Mouse (Mus musculus) heart, adult 2 months (tissue): ENCODE measurements around the gene Mvp.
A peak's percentile ranks its signal among the peaks of the same experiment; 100 is the strongest.

Experiments
- CTCF ChIP-seq: fragments of 200-600 bp; IDR thresholded peaks from 2 replicates; pipeline ENCODE4 v1.8.1; 2022; ENCODE audit warnings: antibody characterized with exemption, mild to moderate bottlenecking, moderate library complexity
- POLR2A ChIP-seq: fragments of 200-500 bp; IDR thresholded peaks from 2 replicates; pipeline ENCODE4 v1.6.1; 2011; ENCODE audit warnings: mild to moderate bottlenecking, low read depth, low read length, control low read depth; ENCODE audit not compliant: insufficient read depth

DNA sequence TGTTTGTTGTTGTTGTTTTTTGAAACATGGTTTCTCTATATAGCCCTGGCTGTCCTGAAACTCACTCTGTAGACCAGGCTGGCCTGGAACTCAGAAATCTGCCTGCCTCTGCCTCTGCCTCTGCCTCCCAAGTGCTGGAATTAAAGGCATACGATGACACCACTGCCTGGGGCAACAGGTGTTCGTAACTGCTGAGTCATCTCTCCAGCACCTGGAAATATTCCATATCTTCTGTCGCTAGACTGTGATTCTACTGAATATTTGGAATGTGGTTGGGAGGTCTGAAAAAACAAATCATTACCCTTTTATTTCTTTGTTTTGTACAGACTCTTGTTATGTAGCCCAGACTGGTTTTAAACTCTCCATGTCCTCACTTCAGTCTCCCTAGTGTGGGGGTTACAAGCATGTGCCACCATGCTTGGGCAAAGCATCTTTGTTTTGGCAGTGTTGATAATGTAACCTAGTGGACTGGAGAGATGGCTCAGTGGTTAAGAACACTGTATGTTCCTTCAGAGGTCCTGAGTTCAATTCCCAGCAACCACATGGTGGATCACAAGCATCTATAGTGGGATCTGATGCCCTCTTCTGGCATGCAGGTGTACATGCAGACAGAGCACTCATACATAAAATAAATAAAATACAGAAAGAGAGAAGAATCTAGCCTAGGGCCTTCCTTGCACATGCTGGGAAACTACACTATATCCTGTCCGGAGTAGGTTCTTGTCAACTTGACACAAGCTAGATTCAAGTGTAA lies 10.1 kb downstream of the Mvp start:
- TF ChIP-seq CTCF (peak; percentile 52), POLR2A (no peak)
